Mouse (Mus musculus): ENCODE results near the gene a. TPM values are rescaled to one million over a fixed set of nuclear protein-coding genes. Genes with fewer than 3 reads are reported as not detected.
A peak's percentile ranks its signal among the peaks of the same experiment; 100 is the strongest.

Gene a
- polyA plus RNA-seq, 1 experiment from 2014 or later: 9.4 TPM

GRCm38 (mm10) chr2:154936536-154937155 is 145.4 kb downstream of the a start:
- Histone ChIP-seq H3K4me3 (no peak overlapping the region), H3K9me3 (no peaks in the 10 kb centered on the region), H3K9ac (no peak overlapping the region), H3K36me3 (no peaks in the 10 kb centered on the region), H3K27ac (no peak overlapping the region), H3K27me3 (no peaks in the 10 kb centered on the region), H3K4me1 (peaks cover 20% of the 10 kb centered on the region), H3K4me2 (replicated peaks) (no peak overlapping the region)
- 79% methylated on average over 11 of the region's 11 CpGs for WGBS
- ATAC-seq (ENCODE audit: insufficient number of reproducible peaks, insufficient read depth, low FRiP score, low TSS enrichment): no peak

- no peaks in the 10 kb centered on the region for H3K27me3 ChIP-seq
- H3K36me3 ChIP-seq: no peaks in the 10 kb centered on the region
- H3K9ac ChIP-seq: no peak overlapping the region
- no peak for ATAC-seq (ENCODE audit: insufficient number of reproducible peaks, insufficient read depth, low FRiP score, low TSS enrichment)
- no peak overlapping the region for H3K4me3 ChIP-seq
- 85% methylated on average over 8 of the region's 8 CpGs for WGBS
- H3K9me3 ChIP-seq: no peaks in the 10 kb centered on the region
- H3K4me2 ChIP-seq (replicated peaks): no peak overlapping the region
- peaks cover 26% of the 10 kb centered on the region for H3K4me1 ChIP-seq
- no peak overlapping the region for H3K27ac ChIP-seq
Observed at GRCm38 (mm10) chr2:154937547-154938390, 146.6 kb downstream of the a start.

- Histone ChIP-seq H3K9ac (no peak overlapping the region), H3K4me1 (peaks cover 19% of the 10 kb centered on the region), H3K9me3 (no peaks in the 10 kb centered on the region), H3K27me3 (no peaks in the 10 kb centered on the region), H3K27ac (no peak overlapping the region), H3K36me3 (no peaks in the 10 kb centered on the region), H3K4me3 (no peak overlapping the region), H3K4me2 (replicated peaks) (no peak overlapping the region)
- ATAC-seq (ENCODE audit: insufficient number of reproducible peaks, insufficient read depth, low FRiP score, low TSS enrichment): no peak
- 51% methylated on average over 10 of the region's 10 CpGs for WGBS
Observed at GRCm38 (mm10) chr2:154941952-154942351, 150.8 kb downstream of the a start.

GRCm38 (mm10) chr2:154942546-154942945 is 151.3 kb downstream of the a start:
- no peak for ATAC-seq (ENCODE audit: insufficient number of reproducible peaks, insufficient read depth, low FRiP score, low TSS enrichment)
- H3K27ac ChIP-seq: peak overlapping the region; percentile 20; the same call in 1 of the 2 replicates
- 35% methylated on average over 11 of the region's 11 CpGs for WGBS
- H3K27me3 ChIP-seq: no peaks in the 10 kb centered on the region
- no peaks in the 10 kb centered on the region for H3K36me3 ChIP-seq
- peak overlapping the region; percentile 27; the same call in 1 of the 2 replicates for H3K4me2 ChIP-seq (replicated peaks)
- no peaks in the 10 kb centered on the region for H3K9me3 ChIP-seq
- peaks cover 19% of the 10 kb centered on the region for H3K4me1 ChIP-seq
- no peak overlapping the region for H3K9ac ChIP-seq
- no peak overlapping the region for H3K4me3 ChIP-seq

GRCm38 (mm10) chr2:154943101-154943500 is 151.9 kb downstream of the a start:
- H3K4me3 ChIP-seq: 0 out of 2 replicates have a peak overlapping the region, but pooled peaks have one; percentile 9
- H3K27ac ChIP-seq: peak overlapping the region; percentile 20; the same call in 1 of the 2 replicates
- H3K9me3 ChIP-seq: no peaks in the 10 kb centered on the region
- H3K4me2 ChIP-seq (replicated peaks): peak overlapping the region; percentile 27; the same call in 1 of the 2 replicates
- no peak for ATAC-seq (ENCODE audit: insufficient number of reproducible peaks, insufficient read depth, low FRiP score, low TSS enrichment)
- no peaks in the 10 kb centered on the region for H3K36me3 ChIP-seq
- H3K4me1 ChIP-seq: peaks cover 19% of the 10 kb centered on the region
- 7% methylated on average over 11 of the region's 11 CpGs for WGBS
- no peak overlapping the region for H3K9ac ChIP-seq
- H3K27me3 ChIP-seq: no peaks in the 10 kb centered on the region

GRCm38 (mm10) chr2:154946921-154947320 is 155.7 kb downstream of the a start:
- 81% methylated on average over 3 of the region's 3 CpGs for WGBS
- no peak overlapping the region for H3K9ac ChIP-seq

GRCm38 (mm10) chr2:154949352-154949751 is 158.2 kb downstream of the a start:
- WGBS: 58% methylated on average over 7 of the region's 7 CpGs
- Histone ChIP-seq H3K4me2 (replicated peaks) (no peak overlapping the region), H3K4me1 (0 out of 2 replicates have a peak, but pooled peaks cover 4% of the 10 kb centered on the region), H3K36me3 (no peaks in the 10 kb centered on the region), H3K9ac (no peak overlapping the region), H3K4me3 (no peak overlapping the region), H3K9me3 (no peaks in the 10 kb centered on the region), H3K27ac (no peak overlapping the region), H3K27me3 (no peaks in the 10 kb centered on the region)
- ATAC-seq (ENCODE audit: insufficient number of reproducible peaks, insufficient read depth, low FRiP score, low TSS enrichment): no peak

More at GRCm38 (mm10) chr2:154946921-154947320, 155.7 kb downstream of the a start:
- no peak overlapping the region for H3K4me2 ChIP-seq (replicated peaks)
- no peak overlapping the region for H3K27ac ChIP-seq
- H3K4me3 ChIP-seq: no peak overlapping the region
- ATAC-seq (ENCODE audit: insufficient number of reproducible peaks, insufficient read depth, low FRiP score, low TSS enrichment): no peak
- H3K36me3 ChIP-seq: no peaks in the 10 kb centered on the region
- H3K27me3 ChIP-seq: no peaks in the 10 kb centered on the region
- H3K9me3 ChIP-seq: no peaks in the 10 kb centered on the region
- H3K4me1 ChIP-seq: peaks cover 14% of the 10 kb centered on the region

- H3K9ac ChIP-seq: no peak overlapping the region
- H3K4me2 ChIP-seq (replicated peaks): no peak overlapping the region
- peaks cover 4% of the 10 kb centered on the region; the same call in 1 of the 2 replicates for H3K4me1 ChIP-seq
- H3K9me3 ChIP-seq: no peaks in the 10 kb centered on the region
- H3K27ac ChIP-seq: no peak overlapping the region
- no peak overlapping the region for H3K4me3 ChIP-seq
- WGBS: 73% methylated on average over 9 of the region's 9 CpGs
- H3K36me3 ChIP-seq: no peaks in the 10 kb centered on the region
- H3K27me3 ChIP-seq: no peaks in the 10 kb centered on the region
- no peak for ATAC-seq (ENCODE audit: insufficient number of reproducible peaks, insufficient read depth, low FRiP score, low TSS enrichment)
Observed at GRCm38 (mm10) chr2:154949877-154950276, 158.7 kb downstream of the a start.

GRCm38 (mm10) chr2:154950601-154951000 is 159.4 kb downstream of the a start:
- no peak for ATAC-seq (ENCODE audit: insufficient number of reproducible peaks, insufficient read depth, low FRiP score, low TSS enrichment)
- H3K9ac ChIP-seq: no peak overlapping the region
- no peak overlapping the region for H3K4me3 ChIP-seq
- 0 out of 2 replicates have a peak overlapping the region, but pooled peaks have one; percentile 30 for H3K27ac ChIP-seq
- H3K27me3 ChIP-seq: no peaks in the 10 kb centered on the region
- 57% methylated on average over 5 of the region's 5 CpGs for WGBS
- no peaks in the 10 kb centered on the region for H3K9me3 ChIP-seq
- H3K4me1 ChIP-seq: peaks cover 4% of the 10 kb centered on the region; the same call in 1 of the 2 replicates
- H3K4me2 ChIP-seq (replicated peaks): no peak overlapping the region
- H3K36me3 ChIP-seq: no peaks in the 10 kb centered on the region

- H3K4me1 ChIP-seq: peaks cover 6% of the 10 kb centered on the region
- no peak overlapping the region for H3K4me3 ChIP-seq
- H3K36me3 ChIP-seq: no peaks in the 10 kb centered on the region
- no peak for ATAC-seq (ENCODE audit: insufficient number of reproducible peaks, insufficient read depth, low FRiP score, low TSS enrichment)
- no peaks in the 10 kb centered on the region for H3K27me3 ChIP-seq
- no peak overlapping the region for H3K9ac ChIP-seq
- peak overlapping the region; percentile 65; the same call in 1 of the 2 replicates for H3K27ac ChIP-seq
- WGBS: 60% methylated on average over 5 of the region's 5 CpGs
- H3K9me3 ChIP-seq: no peaks in the 10 kb centered on the region
- H3K4me2 ChIP-seq (replicated peaks): no peak overlapping the region
Observed at GRCm38 (mm10) chr2:154959486-154959885, 168.3 kb downstream of the a start.

GRCm38 (mm10) chr2:154959909-154960308 is 168.7 kb downstream of the a start:
- Histone ChIP-seq H3K9ac (no peak overlapping the region), H3K36me3 (no peaks in the 10 kb centered on the region), H3K4me3 (no peak overlapping the region), H3K4me1 (peaks cover 6% of the 10 kb centered on the region), H3K27ac (peak overlapping the region; percentile 65; the same call in 1 of the 2 replicates), H3K27me3 (no peaks in the 10 kb centered on the region), H3K9me3 (no peaks in the 10 kb centered on the region), H3K4me2 (replicated peaks) (no peak overlapping the region)
- 0 out of 2 replicates have a peak, but pooled peaks have one; percentile 52 for ATAC-seq (ENCODE audit: insufficient number of reproducible peaks, insufficient read depth, low FRiP score, low TSS enrichment)
- 65% methylated on average over 3 of the region's 3 CpGs for WGBS

- WGBS: 44% methylated on average over 5 of the region's 5 CpGs
- ATAC-seq (ENCODE audit: insufficient number of reproducible peaks, insufficient read depth, low FRiP score, low TSS enrichment): no peak
- H3K9me3 ChIP-seq: no peaks in the 10 kb centered on the region
- no peaks in the 10 kb centered on the region for H3K27me3 ChIP-seq
- H3K36me3 ChIP-seq: no peaks in the 10 kb centered on the region
- no peak overlapping the region for H3K27ac ChIP-seq
- H3K4me3 ChIP-seq: no peak overlapping the region
- no peak overlapping the region for H3K9ac ChIP-seq
- peaks cover 6% of the 10 kb centered on the region for H3K4me1 ChIP-seq
- H3K4me2 ChIP-seq (replicated peaks): no peak overlapping the region
Observed at GRCm38 (mm10) chr2:154963176-154963575, 172.0 kb downstream of the a start.
